Comparison of ENCODE assay signal across 7 mouse cellular contexts in genomic region chr17:54191526-54192230, GRCm38 (mm10).
DNase-seq lines count a peak whose midpoint lies in the region; ATAC-seq lines count a peak whose summit lies in the region.

No protein-coding gene starts in this region.

- H3K27ac ChIP-seq in embryonic facial prominence, embryonic 13.5 days: no peak overlapping the region
- no peak overlapping the region; the same call in 1 of the 2 replicates for H3K27ac ChIP-seq in hindbrain, embryonic 15.5 days (replicated peaks)
- H3K27ac ChIP-seq in midbrain, embryonic 13.5 days: no peak overlapping the region

- DNase-seq in layer of hippocampus, adult 11-12 months (ENCODE audit: low spot score): peak; percentile 6
- DNase-seq in layer of hippocampus, adult 9-10 months (ENCODE audit: low spot score): no peak
- no peak for DNase-seq in spleen, postnatal 14 days (ENCODE audit: low spot score in 2 of 2)
- DNase-seq in frontal cortex, postnatal 36 days (ENCODE audit: low spot score in 2 of 2): no peak

- H3K4me1 ChIP-seq in embryonic facial prominence, embryonic 13.5 days: no peaks in the 10 kb centered on the region; the same call in 1 of the 2 replicates
- H3K4me1 ChIP-seq in hindbrain, embryonic 15.5 days (replicated peaks): peaks cover 4% of the 10 kb centered on the region
- no peaks in the 10 kb centered on the region for H3K4me1 ChIP-seq in midbrain, embryonic 13.5 days (replicated peaks)

- no peak overlapping the region for H3K4me2 ChIP-seq in embryonic facial prominence, embryonic 13.5 days
- peak overlapping the region; percentile 19; the same call in 1 of the 2 replicates for H3K4me2 ChIP-seq in hindbrain, embryonic 15.5 days
- H3K4me2 ChIP-seq in midbrain, embryonic 13.5 days (replicated peaks): no peak overlapping the region

- no peaks in the 10 kb centered on the region for H3K36me3 ChIP-seq in embryonic facial prominence, embryonic 13.5 days
- H3K36me3 ChIP-seq in hindbrain, embryonic 15.5 days: no peaks in the 10 kb centered on the region
- H3K36me3 ChIP-seq in midbrain, embryonic 13.5 days: no peaks in the 10 kb centered on the region

- 46% methylated on average over 5 of the region's 5 CpGs for WGBS in embryonic facial prominence, embryonic 13.5 days
- 29% methylated on average over 5 of the region's 5 CpGs for WGBS in hindbrain, embryonic 15.5 days
- WGBS in midbrain, embryonic 13.5 days: 53% methylated on average over 5 of the region's 5 CpGs

- no peaks in the 10 kb centered on the region for H3K9me3 ChIP-seq in embryonic facial prominence, embryonic 13.5 days
- no peaks in the 10 kb centered on the region for H3K9me3 ChIP-seq in hindbrain, embryonic 15.5 days
- H3K9me3 ChIP-seq in midbrain, embryonic 13.5 days: no peaks in the 10 kb centered on the region

- no peaks in the 10 kb centered on the region for H3K27me3 ChIP-seq in embryonic facial prominence, embryonic 13.5 days
- no peaks in the 10 kb centered on the region for H3K27me3 ChIP-seq in hindbrain, embryonic 15.5 days
- H3K27me3 ChIP-seq in midbrain, embryonic 13.5 days: no peaks in the 10 kb centered on the region

- H3K9ac ChIP-seq in embryonic facial prominence, embryonic 13.5 days: no peak overlapping the region
- no peak overlapping the region for H3K9ac ChIP-seq in hindbrain, embryonic 15.5 days
- no peak overlapping the region for H3K9ac ChIP-seq in midbrain, embryonic 13.5 days (replicated peaks)

- no peak overlapping the region for H3K4me3 ChIP-seq in embryonic facial prominence, embryonic 13.5 days
- no peak overlapping the region for H3K4me3 ChIP-seq in hindbrain, embryonic 15.5 days
- no peak overlapping the region for H3K4me3 ChIP-seq in midbrain, embryonic 13.5 days (replicated peaks)

- ATAC-seq in embryonic facial prominence, embryonic 13.5 days (ENCODE audit: insufficient number of reproducible peaks, insufficient read depth, low FRiP score, low TSS enrichment, low read depth): 0 out of 2 replicates have a peak, but pooled peaks have one; percentile 6
- ATAC-seq in hindbrain, embryonic 15.5 days (ENCODE audit: low FRiP score, low read depth): peak; percentile 96
- ATAC-seq in midbrain, embryonic 13.5 days: peak; percentile 94

Comparison
In these comparisons a context has a peak if more than half of its experiments do, and no peak if none do; other contexts are left out.
1. ATAC-seq: peak in every context shown above with its lines; median percentile 96 in hindbrain, embryonic 15.5 days; 94 in midbrain, embryonic 13.5 days; 6 in embryonic facial prominence, embryonic 13.5 days.